Mouse (Mus musculus) cerebellum, postnatal 4 days (tissue): ENCODE measurements at regions not wholly inside any gene's neighbourhood (a gene's known extent, or its start where the extent isn't known, plus 50 kb on each side); places are given as distances from the start of the nearest gene placed in this dataset.

Experiments used
- DNase-seq, 2 experiments: peaks; one replicate each; pipeline ENCODE4 v3.0.0; 2022; ENCODE audit warnings: low spot score in 2 of 2, mixed read lengths in 1 of 2

DNA sequence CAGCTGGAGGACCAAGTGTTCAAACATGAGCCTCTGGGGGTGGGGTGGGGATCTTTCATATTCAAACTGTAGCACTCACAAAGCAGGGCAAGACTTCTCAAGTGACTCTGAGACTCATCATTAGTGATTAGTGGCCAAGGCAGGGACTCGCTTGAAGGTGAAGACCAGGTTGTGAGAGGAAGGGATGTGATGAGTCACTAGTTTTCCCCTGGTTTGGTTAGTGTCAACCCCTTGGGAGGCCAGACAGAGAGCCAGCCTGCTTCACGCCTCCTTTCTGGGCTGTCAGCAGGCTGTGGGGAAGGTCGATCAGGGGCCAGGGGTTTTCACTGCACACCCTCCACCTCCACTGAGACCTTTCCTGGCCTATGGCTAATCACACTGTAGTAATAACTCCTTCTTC, 65.2 kb downstream of the Slc30a10 start:
- DNase-seq: no peak

DNA sequence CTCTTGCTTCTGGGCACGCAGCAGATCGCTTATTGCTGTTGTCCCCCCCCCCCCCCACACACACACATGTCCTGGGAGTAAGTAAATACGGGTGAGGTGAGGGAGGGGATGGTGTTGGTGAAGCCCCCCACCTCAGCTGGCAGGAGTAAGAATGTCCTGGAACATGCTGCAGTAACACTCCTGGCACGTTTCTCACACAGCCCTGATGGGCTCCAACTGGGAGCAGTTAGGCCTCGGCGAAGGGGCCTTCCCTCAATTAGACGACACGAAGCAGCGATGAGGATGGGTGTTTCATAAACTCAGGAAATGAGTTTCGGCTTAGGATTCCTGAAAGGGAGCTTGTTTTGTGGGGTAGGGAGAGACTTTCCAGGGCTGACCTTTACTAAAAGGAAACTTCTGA, 69.4 kb downstream of the Slc30a10 start:
- DNase-seq: no peak

DNA sequence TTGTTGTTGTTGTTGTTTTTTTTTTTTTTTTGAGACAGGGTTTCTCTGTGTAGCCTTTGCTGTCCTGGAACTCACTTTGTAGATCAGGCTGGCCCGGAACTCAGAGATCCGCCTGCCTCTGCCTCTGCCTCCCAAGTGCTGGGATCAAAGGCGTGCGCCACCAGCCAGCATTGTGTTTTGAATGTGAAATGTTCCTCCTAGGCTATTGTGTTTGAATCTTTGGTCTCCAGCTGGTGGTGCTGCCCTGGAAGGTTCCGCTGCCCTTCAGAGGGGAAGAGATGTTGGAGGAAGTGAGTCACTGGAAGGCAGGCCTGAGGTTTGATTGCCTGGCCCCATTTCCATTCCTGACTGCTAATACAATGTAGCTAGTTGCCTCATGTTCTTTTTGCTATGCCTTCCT, 78.8 kb downstream of the Slc30a10 start:
- no peak for DNase-seq

- DNase-seq: no peak
Measured at GRCm38 (mm10) chr1:185534129-185534528, 79.5 kb downstream of the Slc30a10 start.

- no peak for DNase-seq
Measured at GRCm38 (mm10) chr1:185535321-185535720, 80.7 kb downstream of the Slc30a10 start.

DNA sequence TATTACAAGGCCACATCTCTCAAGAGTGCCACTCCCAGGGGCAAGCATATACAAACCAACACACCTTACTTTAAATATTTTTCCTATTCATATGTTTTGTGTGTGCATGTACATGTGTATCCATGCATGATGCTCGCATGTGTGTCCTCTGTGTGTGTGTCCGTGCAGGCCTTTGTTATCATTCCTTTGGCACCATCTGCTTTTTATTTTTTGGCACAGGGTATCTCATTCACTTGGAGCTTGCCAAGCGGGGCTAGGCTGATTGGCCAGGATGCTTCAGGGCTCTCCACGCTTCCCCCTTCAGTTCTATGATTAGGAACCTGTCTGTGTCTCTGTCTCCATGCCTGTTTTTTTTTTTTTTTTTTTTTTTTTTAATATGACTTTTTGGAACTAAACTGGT, 82.6 kb downstream of the Slc30a10 start:
- no peak for DNase-seq

DNA sequence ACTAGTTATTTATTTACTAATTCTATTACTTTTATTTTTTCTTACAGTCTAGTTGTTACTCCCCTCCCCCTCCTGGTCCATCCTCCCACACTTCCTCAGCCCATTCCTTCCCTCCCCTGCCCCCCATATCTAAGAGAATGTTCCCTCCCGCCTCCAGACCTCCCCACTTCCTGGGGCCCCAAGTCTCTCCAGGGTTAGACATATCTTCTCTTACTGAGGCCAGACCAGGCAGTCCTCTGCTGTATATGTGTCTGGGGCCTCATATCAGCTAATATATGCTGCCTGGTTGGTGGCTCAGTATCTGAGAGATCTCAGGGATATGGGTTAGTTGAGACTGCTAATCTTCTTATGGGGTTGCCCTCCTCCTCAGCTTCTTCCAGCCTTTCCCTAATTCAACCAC, 84.8 kb downstream of the Slc30a10 start:
- no peak for DNase-seq

DNA sequence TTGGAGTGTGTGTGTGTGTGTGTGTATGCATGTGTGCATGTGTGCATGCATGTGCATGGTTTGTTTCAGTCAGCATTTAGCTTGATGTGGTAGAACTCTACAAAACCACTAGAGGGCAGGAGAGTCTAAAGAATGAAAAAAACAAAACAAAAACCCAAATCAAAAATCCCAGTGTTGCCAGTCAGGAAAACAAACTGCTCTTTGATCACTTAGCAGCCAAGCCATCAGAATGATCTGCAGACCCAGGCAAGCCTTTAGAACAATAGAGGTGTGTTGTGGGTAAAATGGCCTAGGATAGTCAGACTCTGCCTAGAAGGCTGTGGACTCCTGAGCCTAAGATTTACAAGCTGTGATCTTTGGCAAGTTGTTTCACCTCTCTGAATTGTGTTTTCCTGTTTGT, 91.7 kb downstream of the Slc30a10 start:
- DNase-seq: no peak

DNA sequence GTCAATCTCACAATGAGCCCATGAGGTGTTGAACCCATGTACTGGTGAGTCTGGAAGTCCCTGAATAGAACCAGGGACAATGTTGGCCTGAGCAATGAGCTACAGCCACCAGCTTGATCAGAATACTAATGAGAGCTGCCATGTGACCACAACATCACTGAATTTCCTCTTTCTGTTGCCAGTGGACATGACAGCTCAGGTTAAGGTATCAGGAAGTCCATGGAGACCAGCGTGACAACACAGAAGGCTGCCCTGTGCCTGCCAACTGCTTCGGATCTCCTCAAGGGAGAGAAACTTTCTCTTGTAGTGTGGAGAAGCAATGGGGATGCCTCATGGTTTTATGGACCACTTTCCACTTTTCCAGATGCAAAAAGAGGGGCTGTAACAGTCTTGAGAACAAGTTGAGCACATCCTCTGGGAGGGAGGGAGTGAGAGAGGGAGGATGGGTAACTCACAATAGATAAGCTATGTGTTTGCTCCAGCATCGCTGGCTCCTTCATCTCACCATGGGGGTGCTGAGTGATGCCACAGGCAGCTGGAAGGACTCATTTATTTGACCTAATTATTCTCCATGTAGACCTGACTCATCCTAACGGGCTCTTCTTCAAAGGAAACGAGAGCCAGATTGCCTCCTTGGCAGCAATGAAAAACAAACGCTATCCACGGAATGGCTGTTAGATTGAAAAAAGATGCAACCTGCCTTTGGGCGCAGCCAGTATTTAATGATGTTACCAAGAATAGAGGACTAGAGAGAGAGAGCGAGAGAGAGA, 118.3 kb downstream of the Slc30a10 start:
- DNase-seq: no peak

GRCm38 (mm10) chr1:185574978-185575377, 120.3 kb downstream of the Slc30a10 start:
- no peak for DNase-seq

DNA sequence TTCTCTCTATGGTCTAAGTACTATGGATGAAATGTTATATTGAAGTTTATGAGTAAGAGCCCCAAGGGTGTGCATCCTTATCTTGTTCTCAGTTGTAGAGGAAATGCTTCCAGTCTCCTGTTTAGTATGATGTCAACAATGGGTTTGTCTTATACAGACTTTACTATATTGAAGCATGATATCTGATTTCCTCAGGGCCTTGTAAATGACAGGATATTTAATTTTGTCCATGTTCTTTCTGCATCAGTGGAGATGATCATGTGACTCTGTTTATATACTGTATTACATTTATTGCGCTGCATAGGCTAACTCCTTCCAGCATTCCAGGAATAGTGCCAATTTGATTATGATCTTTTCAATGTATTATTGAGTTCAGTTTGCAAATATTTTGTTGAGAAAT, 125.2 kb downstream of the Slc30a10 start:
- no peak for DNase-seq

DNA sequence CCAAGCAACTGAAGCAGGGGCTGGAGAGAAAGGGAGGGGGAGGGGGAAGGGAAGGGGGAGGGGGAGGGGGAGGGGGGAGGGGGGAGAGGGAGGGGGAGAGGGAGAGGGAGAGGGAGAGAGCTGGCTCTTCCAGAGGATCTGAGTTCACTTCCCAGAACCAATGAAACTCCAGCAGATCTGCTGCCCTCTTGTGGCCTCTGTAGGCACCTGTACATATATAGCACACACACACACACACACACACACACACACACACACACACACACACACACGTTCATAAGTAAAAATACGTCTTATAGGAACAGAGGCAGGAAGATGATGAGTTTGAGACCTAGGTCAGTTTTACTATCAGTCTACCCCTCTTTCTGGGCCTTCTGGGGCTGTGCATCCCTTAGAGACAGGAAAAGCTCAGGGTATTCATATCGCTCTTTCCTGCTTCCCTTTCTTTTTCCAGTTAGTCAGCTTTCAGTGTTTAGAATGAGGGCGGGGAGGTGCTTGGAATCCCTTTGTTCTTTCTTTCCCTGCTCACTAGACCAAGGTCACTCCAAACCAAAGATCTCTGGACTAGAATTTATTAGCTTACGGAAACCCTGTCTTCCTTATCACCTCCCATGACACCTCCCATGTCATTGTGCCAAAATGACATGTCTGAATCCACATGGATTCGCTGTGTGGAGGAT, 130.7 kb downstream of the Slc30a10 start:
- no peak for DNase-seq

DNA sequence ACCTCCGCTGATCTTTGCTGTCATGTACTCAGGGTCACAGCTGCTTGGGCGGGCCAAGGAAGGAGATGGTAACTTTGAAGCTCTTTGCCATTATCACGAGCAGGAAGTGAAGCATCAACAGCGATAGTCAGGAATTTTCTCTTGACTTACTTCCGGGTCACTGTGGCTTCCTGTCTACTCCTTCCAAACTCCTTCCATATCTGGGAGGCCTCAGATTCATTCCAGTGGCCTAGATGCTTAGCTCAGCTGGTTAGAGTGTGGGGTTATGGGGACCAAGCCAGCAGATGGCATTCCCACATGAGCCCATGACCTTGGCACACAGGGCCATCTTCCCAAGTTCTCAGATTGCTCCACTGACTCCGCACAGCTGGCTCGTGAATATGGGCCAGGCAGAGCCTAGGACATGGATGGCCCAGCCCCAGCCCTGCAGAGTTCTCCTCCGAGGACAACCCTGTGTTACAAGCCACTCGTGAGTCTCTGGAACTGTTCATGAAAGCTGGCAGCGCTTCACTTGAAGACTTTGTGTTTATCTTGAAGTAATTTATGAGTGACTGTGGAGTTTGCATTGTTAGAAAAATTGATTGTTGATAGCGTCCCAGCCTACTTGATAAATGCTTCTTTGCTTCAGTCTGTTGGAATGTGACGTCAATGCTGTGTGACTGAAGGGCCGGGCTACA, 133.2 kb downstream of the Slc30a10 start:
- DNase-seq: no peak

DNA sequence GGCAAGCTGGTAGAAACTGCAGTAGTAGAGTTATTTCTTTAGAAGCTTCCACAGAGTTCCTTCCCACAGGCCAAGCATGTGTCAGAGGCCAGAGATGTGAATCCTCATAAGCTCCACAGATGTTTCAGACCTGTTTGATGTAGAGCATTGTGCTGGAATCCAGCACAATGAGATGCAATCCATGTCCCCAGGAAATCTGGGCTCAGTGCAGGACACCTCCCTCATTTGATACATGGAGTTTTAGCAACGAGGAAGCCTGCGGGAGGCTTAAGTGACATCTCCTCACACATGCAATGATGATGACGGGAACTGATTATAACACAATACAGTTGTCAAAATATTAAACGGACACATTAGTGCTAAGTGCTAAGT, 133.7 kb downstream of the Slc30a10 start:
- no peak for DNase-seq

- no peak for DNase-seq
Measured at GRCm38 (mm10) chr1:185596815-185597214, 142.2 kb downstream of the Slc30a10 start.

GRCm38 (mm10) chr1:185598514-185598913, 143.9 kb downstream of the Slc30a10 start:
- DNase-seq: no peak

GRCm38 (mm10) chr1:185601166-185601565, 146.5 kb downstream of the Slc30a10 start:
- no peak for DNase-seq

DNA sequence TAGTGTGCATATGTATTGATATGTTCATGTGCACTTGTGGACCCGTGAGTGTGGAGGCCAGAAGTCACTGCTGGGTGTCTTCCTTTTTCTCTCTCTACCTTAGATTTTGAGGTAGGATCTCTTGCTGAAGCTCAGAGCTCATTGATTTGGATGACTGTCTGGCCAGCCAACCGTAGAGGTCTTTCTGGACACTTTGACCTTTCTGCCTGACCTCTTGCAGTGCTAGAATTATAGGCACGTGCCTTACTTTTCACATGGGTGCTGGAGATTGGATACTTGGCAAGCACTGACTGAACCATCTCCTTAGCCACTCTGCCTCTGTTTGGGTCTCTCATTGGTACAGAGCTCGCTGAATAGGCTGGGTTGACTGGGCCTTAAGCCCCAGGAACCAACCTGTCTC, 151.3 kb downstream of the Slc30a10 start:
- no peak for DNase-seq

GRCm38 (mm10) chr1:185607611-185608010, 153.0 kb downstream of the Slc30a10 start:
- no peak for DNase-seq

DNA sequence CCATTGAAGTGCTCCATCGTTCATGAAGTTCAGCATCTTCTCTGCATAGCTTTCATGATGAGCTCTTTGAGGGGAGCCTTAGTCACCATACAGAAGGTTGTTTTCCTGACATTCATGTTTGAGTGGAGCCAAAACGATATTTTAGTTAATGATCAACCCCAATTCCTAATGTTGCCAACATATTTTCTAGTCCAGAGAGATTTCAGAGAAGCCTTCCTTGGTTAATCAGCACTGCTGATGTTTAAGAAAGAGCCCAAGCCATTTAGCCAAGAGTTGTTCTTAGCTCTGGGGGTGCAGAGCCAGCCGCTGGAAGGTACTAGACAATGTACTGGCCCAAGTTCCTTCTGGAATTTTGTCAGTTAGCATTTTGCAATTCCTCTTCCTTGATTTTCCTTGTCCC, 153.8 kb downstream of the Slc30a10 start:
- no peak for DNase-seq

GRCm38 (mm10) chr1:185610586-185610985, 155.9 kb downstream of the Slc30a10 start:
- no peak for DNase-seq

DNA sequence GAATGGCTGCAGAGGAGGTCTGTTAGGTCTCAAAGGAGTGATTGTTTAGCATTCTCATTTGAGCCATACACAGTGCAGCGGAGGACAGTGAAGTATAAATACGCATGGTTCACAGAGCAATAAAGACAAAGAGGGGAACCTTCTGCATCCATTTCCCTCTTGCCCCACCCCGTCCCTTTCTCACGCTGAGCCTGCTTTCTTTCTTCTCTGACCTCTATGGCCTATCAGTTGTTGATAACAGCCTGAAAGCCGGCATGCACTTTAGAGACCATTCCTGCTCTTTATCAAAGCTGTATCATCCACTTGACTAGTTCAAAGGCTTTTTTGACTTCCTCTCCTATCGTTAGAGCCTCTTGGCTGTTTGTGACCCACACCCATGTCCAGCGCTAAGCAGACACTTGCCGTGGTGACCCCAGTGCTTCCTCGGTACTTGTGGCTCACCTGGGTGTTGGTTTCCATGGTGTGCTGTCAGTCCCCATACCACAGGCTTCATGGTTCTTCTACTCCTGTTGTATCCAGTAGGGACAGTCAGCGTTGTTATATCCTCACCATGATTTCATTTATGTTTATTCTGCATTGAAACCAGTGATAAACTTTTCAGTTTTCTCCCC, 161.3 kb downstream of the Slc30a10 start:
- no peak for DNase-seq

DNA sequence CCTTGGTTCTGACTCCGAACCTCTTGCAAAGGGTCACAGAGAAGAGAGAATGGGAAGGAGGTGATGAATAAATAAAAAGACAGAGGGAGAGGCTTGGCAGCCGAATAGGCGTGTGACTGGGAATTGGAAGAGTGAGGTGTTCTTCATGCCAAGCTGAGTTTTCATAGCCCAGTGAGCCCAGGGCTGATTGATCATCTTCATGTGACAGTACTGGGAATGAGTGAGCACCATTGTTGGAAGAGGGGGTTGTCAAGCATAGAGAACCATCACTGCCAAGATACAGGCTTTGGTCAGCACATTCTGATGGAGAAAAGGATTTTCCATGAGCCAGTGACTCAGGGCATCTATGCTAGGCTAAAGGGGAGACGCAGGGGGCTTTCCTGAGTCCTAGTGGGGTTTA, 163.0 kb downstream of the Slc30a10 start:
- peak in 1 of 2 experiments; percentile 14 for DNase-seq
